Mouse (Mus musculus) ES-Bruce4 (cell line): ENCODE results near the gene Tshz2. TPM values are rescaled to one million over a fixed set of nuclear protein-coding genes. Genes with fewer than 3 reads are reported as not detected.

Experiments used
- H3K27ac ChIP-seq: 2 replicates; pipeline ENCODE4 v1.5.1; 2012; ENCODE audit warnings: low read length, inconsistent platforms; ENCODE audit not compliant: insufficient read depth
- H3K27me3 ChIP-seq: 2 replicates; pipeline ENCODE4 v1.6.1; 2012; ENCODE audit warnings: mild to moderate bottlenecking, low read length, inconsistent platforms; ENCODE audit not compliant: control insufficient read depth, poor library complexity, insufficient read depth, severe bottlenecking
- H3K36me3 ChIP-seq: 2 replicates; pipeline ENCODE4 v1.6.1; 2012; ENCODE audit warnings: inconsistent platforms, mild to moderate bottlenecking, low read length, moderate library complexity; ENCODE audit not compliant: control insufficient read depth, poor library complexity, insufficient read depth, severe bottlenecking
- H3K4me1 ChIP-seq: one replicate; pipeline ENCODE4 v1.8.1; 2011; ENCODE audit warnings: low read length; ENCODE audit not compliant: control insufficient read depth, insufficient read depth
- H3K4me3 ChIP-seq: 2 replicates; pipeline ENCODE4 v1.5.1; 2011; ENCODE audit warnings: low read depth, mild to moderate bottlenecking, low read length
- H3K9ac ChIP-seq: 2 replicates; pipeline ENCODE4 v1.6.1; 2012; ENCODE audit warnings: low read depth, mild to moderate bottlenecking, inconsistent platforms; ENCODE audit not compliant: poor library complexity, severe bottlenecking
- H3K9me3 ChIP-seq: replicated peaks from 2 replicates; pipeline ENCODE4 v1.6.1; 2012; ENCODE audit warnings: mild to moderate bottlenecking, low read length, inconsistent platforms; ENCODE audit not compliant: control insufficient read depth, poor library complexity, insufficient read depth, severe bottlenecking
- CTCF ChIP-seq: IDR thresholded peaks from one replicate; pipeline ENCODE4 v1.8.1; 2011; ENCODE audit warnings: low read depth, low read length
- EP300 ChIP-seq: IDR thresholded peaks from 2 replicates; pipeline ENCODE4 v1.6.1; 2011; ENCODE audit warnings: low read depth, low read length; ENCODE audit not compliant: insufficient read depth
- POLR2A ChIP-seq: IDR thresholded peaks from one replicate; pipeline ENCODE4 v1.8.1; 2011; ENCODE audit warnings: low read length; ENCODE audit not compliant: insufficient read depth
- polyA plus RNA-seq: library from polyadenylated mRNA; stranded (reverse); fragments of >200 nt; gene quantifications from 2 replicates; pipeline ENCODE4 v1.2.4, GENCODE M21; 2011; ENCODE audit warnings: low read depth; ENCODE audit not compliant: missing spikeins, insufficient read depth, insufficient read length

Gene Tshz2
- polyA plus RNA-seq, 1 experiment, result 0.24 TPM

GRCm38 (mm10) chr2:169805545-169805944 is 172.7 kb downstream of the Tshz2 start:
- H3K27me3 ChIP-seq, result no peaks in the 10 kb centered on the region; the same call in 1 of the 2 replicates
- no peaks in the 10 kb centered on the region for H3K4me1 ChIP-seq
- no peaks in the 10 kb centered on the region for H3K36me3 ChIP-seq
- no peak overlapping the region for H3K4me3 ChIP-seq
- no peak overlapping the region for H3K27ac ChIP-seq
- TF ChIP-seq POLR2A (no peak), EP300 (no peak), CTCF (no peak)
- H3K9ac ChIP-seq, result no peak overlapping the region
- no peaks in the 10 kb centered on the region for H3K9me3 ChIP-seq

GRCm38 (mm10) chr2:169811589-169811988 is 178.8 kb downstream of the Tshz2 start:
- no peak for TF ChIP-seq POLR2A
- no peak for TF ChIP-seq CTCF
- TF ChIP-seq EP300, result no peak
- Histone ChIP-seq H3K4me1 (no peaks in the 10 kb centered on the region), H3K4me3 (no peak overlapping the region), H3K36me3 (no peaks in the 10 kb centered on the region), H3K27me3 (no peaks in the 10 kb centered on the region), H3K9ac (no peak overlapping the region), H3K9me3 (no peaks in the 10 kb centered on the region), H3K27ac (no peak overlapping the region)

- H3K27me3 ChIP-seq, result no peaks in the 10 kb centered on the region
- no peaks in the 10 kb centered on the region for H3K4me1 ChIP-seq
- no peaks in the 10 kb centered on the region for H3K36me3 ChIP-seq
- no peaks in the 10 kb centered on the region for H3K9me3 ChIP-seq
- TF ChIP-seq POLR2A, result no peak
- TF ChIP-seq EP300, result no peak
- TF ChIP-seq CTCF, result no peak
- no peak overlapping the region for H3K4me3 ChIP-seq
- H3K27ac ChIP-seq, result no peak overlapping the region
- no peak overlapping the region for H3K9ac ChIP-seq
Measured at GRCm38 (mm10) chr2:169812055-169812454, 179.2 kb downstream of the Tshz2 start.

- H3K9ac ChIP-seq, result no peak overlapping the region
- no peaks in the 10 kb centered on the region for H3K9me3 ChIP-seq
- no peak for TF ChIP-seq POLR2A
- TF ChIP-seq EP300, result no peak
- TF ChIP-seq CTCF, result no peak
- no peaks in the 10 kb centered on the region for H3K36me3 ChIP-seq
- no peak overlapping the region for H3K4me3 ChIP-seq
- H3K27ac ChIP-seq, result no peak overlapping the region
- no peaks in the 10 kb centered on the region for H3K27me3 ChIP-seq
- no peaks in the 10 kb centered on the region for H3K4me1 ChIP-seq
Measured at GRCm38 (mm10) chr2:169812940-169813339, 180.1 kb downstream of the Tshz2 start.

- Histone ChIP-seq H3K9me3 (no peaks in the 10 kb centered on the region), H3K27ac (no peak overlapping the region), H3K9ac (no peak overlapping the region), H3K27me3 (peaks cover 2% of the 10 kb centered on the region; the same call in 1 of the 2 replicates), H3K36me3 (no peaks in the 10 kb centered on the region), H3K4me1 (no peaks in the 10 kb centered on the region), H3K4me3 (no peak overlapping the region)
- TF ChIP-seq CTCF (no peak), POLR2A (no peak), EP300 (no peak)
Measured at GRCm38 (mm10) chr2:169814351-169814750, 181.5 kb downstream of the Tshz2 start.

- Histone ChIP-seq H3K4me3 (no peak overlapping the region), H3K27me3 (peaks cover 2% of the 10 kb centered on the region; the same call in 1 of the 2 replicates), H3K4me1 (no peaks in the 10 kb centered on the region), H3K27ac (no peak overlapping the region), H3K9me3 (no peaks in the 10 kb centered on the region), H3K36me3 (no peaks in the 10 kb centered on the region), H3K9ac (no peak overlapping the region)
- TF ChIP-seq POLR2A (no peak), CTCF (no peak), EP300 (no peak)
Measured at GRCm38 (mm10) chr2:169814757-169815156, 181.9 kb downstream of the Tshz2 start.
